Mouse (Mus musculus) right cerebral cortex, postnatal 14 days (tissue): ENCODE measurements at regions not wholly inside any gene's neighbourhood (a gene's known extent, or its start where the extent isn't known, plus 50 kb on each side); places are given as distances from the start of the nearest gene placed in this dataset.
A peak's percentile ranks its signal among the peaks of the same experiment; 100 is the strongest.

Experiments
- DNase-seq: peaks from one replicate; pipeline ENCODE4 v3.0.0; 2022

DNA sequence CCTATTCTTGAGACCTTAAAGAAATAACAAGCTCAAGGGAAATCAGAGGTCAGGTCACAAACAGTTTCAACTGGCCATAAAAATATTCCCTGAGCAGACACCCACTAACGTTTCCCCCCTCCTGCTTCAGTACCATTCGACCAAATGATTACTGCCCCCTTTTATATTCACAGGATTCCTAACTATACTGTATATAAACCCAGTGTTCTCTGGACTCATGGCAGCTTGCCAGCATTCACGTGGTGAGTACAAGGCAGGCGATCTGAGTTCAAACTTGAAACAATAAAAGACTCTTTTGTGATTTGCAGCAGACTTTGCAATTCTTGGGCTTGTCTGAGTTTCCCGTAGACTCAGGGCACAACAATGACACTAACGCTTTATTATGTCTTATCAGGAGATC lies 989.0 kb upstream of the H2afb3 start:
- DNase-seq = peak; percentile 3

- no peak for DNase-seq
These were observed 978.3 kb upstream of the H2afb3 start for GRCm38 (mm10) chrX:121291239-121291638.

DNA sequence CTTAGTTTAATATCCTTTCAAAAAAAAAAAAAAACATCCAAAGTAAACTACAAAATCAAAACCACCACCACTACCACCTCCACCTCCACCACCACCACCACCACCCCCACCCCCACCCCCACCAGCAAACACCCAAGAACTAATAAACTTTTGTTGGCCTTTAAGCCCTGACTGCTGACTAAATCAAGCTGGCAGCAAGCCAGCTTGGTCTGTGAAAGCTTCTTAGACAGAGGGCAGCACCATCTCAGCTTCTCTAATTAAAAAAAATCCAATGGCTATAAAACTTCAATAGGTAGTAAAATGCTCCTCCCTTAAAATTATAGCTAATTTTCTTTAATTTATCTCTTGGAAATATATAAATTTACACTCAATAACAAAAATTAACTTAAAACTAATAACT lies 957.2 kb upstream of the H2afb3 start:
- no peak for DNase-seq

GRCm38 (mm10) chrX:121269620-121270019 lies 956.7 kb upstream of the H2afb3 start:
- DNase-seq = peak; percentile 4

DNA sequence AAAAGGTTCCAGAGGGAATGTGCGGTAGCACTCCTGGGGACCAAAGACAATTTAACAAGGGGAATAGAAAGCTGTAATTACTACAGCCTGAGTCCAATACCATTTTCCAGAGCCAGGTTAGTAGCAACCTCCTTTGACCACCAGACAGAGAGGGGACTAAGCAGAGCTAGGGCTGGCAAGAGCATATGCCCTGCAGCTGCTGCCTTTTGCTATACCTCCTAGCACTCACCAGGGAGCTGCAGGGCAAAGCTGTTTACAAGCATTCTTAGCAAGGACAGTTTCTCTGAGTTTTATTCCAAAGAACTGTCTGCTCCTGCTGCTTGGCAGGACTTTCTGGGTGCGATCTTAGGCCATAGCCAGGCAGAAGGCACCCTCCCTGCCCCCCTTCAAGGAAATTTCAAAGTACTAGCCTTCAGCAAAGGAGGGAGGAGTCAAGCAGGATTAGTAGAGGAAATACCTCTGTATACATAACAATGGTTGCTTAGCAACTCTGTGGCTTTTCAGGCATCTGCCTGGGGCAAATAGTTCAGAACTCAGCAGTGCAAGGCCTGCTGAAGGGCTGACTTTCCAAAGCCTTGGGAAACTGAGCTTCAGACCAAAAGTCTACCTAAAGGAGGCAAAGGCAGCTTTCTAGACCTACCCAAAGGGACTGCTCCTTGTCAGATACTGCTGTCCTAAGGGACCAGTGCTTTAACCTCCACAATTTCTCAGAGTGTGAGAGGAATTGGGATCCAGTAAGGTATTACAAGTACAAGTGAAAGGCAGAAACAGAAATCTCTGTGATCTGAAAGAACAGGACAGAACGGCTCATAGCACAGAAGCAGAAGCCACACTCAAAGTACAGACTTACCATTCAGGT lies 919.5 kb upstream of the H2afb3 start:
- no peak for DNase-seq
